Mouse (Mus musculus) liver, postnatal 0 days (tissue): ENCODE data around the gene 4930579G24Rik.

ENCODE experiments used
- CTCF ChIP-seq: sonication (generic); IDR thresholded peaks from 2 replicates; pipeline ENCODE4 v1.5.1; 2016; ENCODE audit warnings: antibody characterized with exemption, low read depth
- EP300 ChIP-seq: IDR thresholded peaks from 2 replicates; pipeline ENCODE4 v1.6.1; 2016; ENCODE audit warnings: antibody characterized with exemption, low read depth, mild to moderate bottlenecking

- TF ChIP-seq CTCF (no peak), EP300 (no peak)
Observed at GRCm38 (mm10) chr3:79670556-79670955, 41.7 kb downstream of the 4930579G24Rik start.
